Mouse (Mus musculus): ENCODE measurements around the gene Aox1. TPM values are rescaled to one million over a fixed set of nuclear protein-coding genes. Genes with fewer than 3 reads are reported as not detected.

The Aox1 gene
- polyA plus RNA-seq, 1 experiment from 2014 or later = 0.10 TPM

DNA sequence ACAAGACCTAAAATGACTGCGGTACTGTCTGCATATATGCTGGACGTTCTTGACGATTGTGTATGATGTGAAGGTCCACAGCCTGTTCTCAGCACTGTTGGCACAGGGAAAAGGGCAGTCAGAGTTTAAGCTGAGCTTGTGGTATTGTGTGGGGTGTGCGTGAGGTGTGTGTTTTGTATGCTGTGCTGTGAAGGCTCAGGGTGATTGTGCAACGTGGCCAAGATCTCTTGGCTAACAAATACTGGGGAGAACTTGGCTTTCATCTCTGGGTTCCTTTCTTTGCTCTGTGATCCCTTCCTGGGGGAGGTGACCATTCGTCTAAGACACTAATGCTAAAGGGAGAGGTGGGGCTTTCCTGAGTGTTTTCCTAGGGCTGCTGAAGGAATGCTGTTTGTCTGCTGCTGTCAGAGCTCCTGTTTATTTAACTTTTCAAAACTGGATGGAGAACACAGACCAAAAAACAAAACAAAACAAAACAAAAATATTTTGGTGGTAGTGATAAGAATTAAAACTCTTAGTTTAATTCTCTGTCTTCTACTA, 84.4 kb downstream of the Aox1 start:
- Histone ChIP-seq H3K4me1 (replicated peaks) (0 out of 2 replicates have a peak, but pooled peaks cover 2% of the 10 kb centered on the region), H3K4me2 (no peak overlapping the region), H3K27ac (replicated peaks) (no peak overlapping the region), H3K4me3 (no peak overlapping the region), H3K9me3 (no peaks in the 10 kb centered on the region), H3K27me3 (no peaks in the 10 kb centered on the region), H3K9ac (no peak overlapping the region), H3K36me3 (no peaks in the 10 kb centered on the region)
- no peak for ATAC-seq (ENCODE audit: low read depth)
- 76% methylated on average over 6 of the region's 6 CpGs for WGBS

DNA sequence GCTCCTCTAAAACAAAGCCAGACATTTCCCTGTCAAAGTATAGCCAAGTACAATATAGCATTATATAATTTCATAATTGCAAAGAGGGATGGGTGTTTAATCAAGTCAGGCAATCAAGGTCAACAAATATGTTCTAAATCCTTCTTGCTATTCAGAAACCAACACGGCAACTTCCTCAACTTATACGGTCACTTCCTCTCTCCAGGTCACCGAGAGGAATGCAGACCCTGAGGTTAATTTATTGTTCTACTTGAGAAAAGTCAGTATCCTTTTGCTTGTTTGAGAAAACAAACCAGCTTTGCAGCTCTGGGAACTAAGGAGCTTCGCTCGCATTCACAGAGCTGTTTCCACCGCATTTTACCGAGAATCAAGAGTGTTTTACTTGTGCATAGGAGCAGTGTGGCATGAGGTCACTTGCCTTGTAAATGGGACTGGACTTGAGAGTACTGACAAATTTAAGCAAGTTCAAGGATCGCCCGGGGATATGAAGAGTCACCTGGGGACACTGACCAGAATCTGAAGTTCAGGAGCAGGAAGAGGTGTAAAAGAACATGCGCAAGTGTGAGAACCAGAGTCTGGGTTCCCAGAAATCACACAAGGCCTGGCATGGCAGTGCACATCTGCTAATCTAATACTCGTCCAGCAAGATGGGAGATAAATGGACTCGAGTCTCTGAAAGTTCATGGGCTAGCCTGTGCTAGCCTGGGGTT, 85.1 kb downstream of the Aox1 start:
- Histone ChIP-seq H3K36me3 (no peaks in the 10 kb centered on the region), H3K27ac (replicated peaks) (no peak overlapping the region), H3K4me2 (no peak overlapping the region), H3K4me1 (replicated peaks) (0 out of 2 replicates have a peak, but pooled peaks cover 2% of the 10 kb centered on the region), H3K9ac (no peak overlapping the region), H3K4me3 (no peak overlapping the region), H3K27me3 (no peaks in the 10 kb centered on the region), H3K9me3 (no peaks in the 10 kb centered on the region)
- WGBS = 73% methylated on average over 12 of the region's 12 CpGs
- no peak for ATAC-seq (ENCODE audit: low read depth)

DNA sequence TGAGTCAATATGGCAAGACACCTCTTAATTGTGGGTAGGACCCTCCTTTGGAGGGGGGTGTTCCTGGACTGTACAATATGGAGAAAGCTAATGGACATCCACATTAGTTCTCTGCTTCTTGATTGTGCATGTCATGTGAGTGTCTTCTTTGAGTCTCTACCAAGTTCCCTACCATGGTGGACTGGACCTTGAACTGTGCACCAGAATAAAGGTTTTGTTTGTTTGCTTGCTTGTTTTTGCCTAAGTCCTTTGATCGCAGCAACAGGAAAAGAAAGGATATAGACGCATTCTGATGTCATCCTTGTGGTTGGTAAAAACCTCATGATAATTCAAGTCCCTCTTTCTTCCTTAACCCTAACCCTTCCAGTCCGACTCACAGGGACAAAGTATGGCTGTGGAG, 88.5 kb downstream of the Aox1 start:
- no peaks in the 10 kb centered on the region for H3K9me3 ChIP-seq
- no peak overlapping the region for H3K4me2 ChIP-seq
- H3K27me3 ChIP-seq = no peaks in the 10 kb centered on the region
- no peak for ATAC-seq (ENCODE audit: low read depth)
- 90% methylated on average over 3 of the region's 3 CpGs for WGBS
- no peaks in the 10 kb centered on the region for H3K36me3 ChIP-seq
- no peak overlapping the region for H3K9ac ChIP-seq
- no peaks in the 10 kb centered on the region for H3K4me1 ChIP-seq (replicated peaks)
- H3K4me3 ChIP-seq = no peak overlapping the region
- H3K27ac ChIP-seq (replicated peaks) = no peak overlapping the region

DNA sequence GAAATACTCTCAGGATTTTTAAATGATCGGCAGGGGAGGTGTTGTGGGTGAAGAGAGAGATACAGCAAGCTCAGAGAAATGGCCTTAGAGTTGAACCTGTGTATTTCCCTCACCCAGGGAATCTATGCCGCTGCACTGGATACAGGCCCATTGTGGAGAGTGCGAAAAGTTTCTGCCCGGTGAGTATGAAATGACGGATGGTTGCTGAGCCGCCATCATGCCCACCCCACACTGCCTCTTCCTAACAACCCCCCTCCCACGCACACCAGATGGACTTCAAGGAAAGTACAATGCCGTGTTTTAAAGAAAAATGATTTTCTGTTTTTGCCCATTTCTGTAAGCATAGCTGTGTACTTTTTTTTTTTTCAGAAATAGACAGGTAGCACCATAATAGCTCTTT, 95.2 kb downstream of the Aox1 start:
- ATAC-seq (ENCODE audit: low read depth) = no peak
- Histone ChIP-seq H3K27me3 (no peaks in the 10 kb centered on the region), H3K9ac (no peak overlapping the region), H3K4me1 (replicated peaks) (no peaks in the 10 kb centered on the region), H3K27ac (replicated peaks) (no peak overlapping the region), H3K36me3 (no peaks in the 10 kb centered on the region), H3K9me3 (no peaks in the 10 kb centered on the region), H3K4me3 (no peak overlapping the region), H3K4me2 (no peak overlapping the region)
- WGBS = 92% methylated on average over 8 of the region's 8 CpGs

DNA sequence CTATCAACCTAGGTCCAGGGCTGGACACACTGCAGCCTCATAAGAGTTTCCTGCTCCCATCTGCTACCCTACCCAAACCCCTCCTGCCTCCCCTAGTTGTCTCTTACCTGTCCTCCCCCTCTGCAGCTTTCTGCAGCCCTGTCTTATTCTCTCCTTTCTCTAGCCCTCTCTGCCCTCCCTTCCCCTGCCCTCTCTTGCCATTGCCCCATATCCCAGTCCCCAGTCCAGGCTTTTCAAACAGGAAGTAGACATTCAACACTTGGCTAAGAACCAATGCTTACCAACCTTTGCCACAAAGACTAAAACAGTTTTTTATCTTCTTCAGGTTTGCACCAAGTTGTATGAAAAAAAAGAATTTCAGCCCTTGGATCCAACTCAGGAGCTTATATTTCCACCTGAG, 108.2 kb downstream of the Aox1 start:
- no peaks in the 10 kb centered on the region for H3K4me1 ChIP-seq (replicated peaks)
- no peak overlapping the region for H3K9ac ChIP-seq
- H3K4me3 ChIP-seq = no peak overlapping the region
- H3K9me3 ChIP-seq = no peaks in the 10 kb centered on the region
- no peaks in the 10 kb centered on the region for H3K36me3 ChIP-seq
- H3K4me2 ChIP-seq = no peak overlapping the region
- H3K27me3 ChIP-seq = no peaks in the 10 kb centered on the region
- ATAC-seq (ENCODE audit: low read depth) = no peak
- no peak overlapping the region for H3K27ac ChIP-seq (replicated peaks)

DNA sequence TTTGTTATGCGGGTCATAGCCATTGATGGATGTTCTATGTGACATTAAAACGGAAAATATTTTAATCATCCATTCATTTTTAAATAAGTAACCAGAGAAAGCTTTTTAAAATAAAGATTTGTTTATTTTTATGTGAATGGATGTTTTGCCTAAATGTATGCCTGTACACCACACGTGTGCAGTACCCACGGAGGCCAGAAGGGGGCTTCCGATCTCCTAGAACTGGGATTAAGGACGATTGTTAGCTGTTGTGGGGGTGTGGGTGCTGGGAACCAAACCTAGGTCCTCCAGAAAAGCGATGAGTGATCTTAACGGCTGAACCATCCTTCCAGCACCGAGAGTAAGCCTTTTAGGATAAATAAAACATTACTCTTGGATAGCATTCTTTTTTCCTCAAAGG, 109.3 kb downstream of the Aox1 start:
- no peak for ATAC-seq (ENCODE audit: low read depth)
- Histone ChIP-seq H3K4me1 (replicated peaks) (no peaks in the 10 kb centered on the region), H3K4me3 (no peak overlapping the region), H3K27me3 (no peaks in the 10 kb centered on the region), H3K27ac (replicated peaks) (no peak overlapping the region), H3K9ac (no peak overlapping the region), H3K4me2 (no peak overlapping the region), H3K36me3 (no peaks in the 10 kb centered on the region), H3K9me3 (no peaks in the 10 kb centered on the region)
- WGBS = 91% methylated on average over 9 of the region's 9 CpGs

DNA sequence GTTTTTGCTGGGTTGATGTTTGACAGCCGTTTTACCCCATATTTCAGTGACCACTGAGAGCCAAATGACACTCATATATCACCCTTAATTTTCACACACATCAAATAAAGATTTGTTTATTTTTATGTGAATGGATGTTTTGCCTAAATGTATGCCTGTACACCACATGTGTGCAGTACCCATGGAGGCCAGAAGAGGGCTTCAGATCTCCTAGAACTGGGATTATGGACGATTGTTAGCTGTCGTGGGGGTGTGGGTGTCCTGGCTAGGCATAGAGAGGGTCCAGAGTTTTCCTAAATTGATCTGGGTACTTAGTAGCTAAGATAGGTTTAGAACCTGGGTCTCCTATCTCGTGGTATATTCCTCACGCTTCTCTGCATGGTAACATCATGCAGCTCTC, 110.9 kb downstream of the Aox1 start:
- H3K27me3 ChIP-seq = no peaks in the 10 kb centered on the region
- no peak overlapping the region for H3K4me3 ChIP-seq
- no peaks in the 10 kb centered on the region for H3K36me3 ChIP-seq
- no peaks in the 10 kb centered on the region for H3K4me1 ChIP-seq (replicated peaks)
- H3K4me2 ChIP-seq = no peak overlapping the region
- H3K9ac ChIP-seq = no peak overlapping the region
- H3K9me3 ChIP-seq = no peaks in the 10 kb centered on the region
- H3K27ac ChIP-seq (replicated peaks) = no peak overlapping the region
- ATAC-seq (ENCODE audit: low read depth) = no peak
- 88% methylated on average over 5 of the region's 5 CpGs for WGBS

DNA sequence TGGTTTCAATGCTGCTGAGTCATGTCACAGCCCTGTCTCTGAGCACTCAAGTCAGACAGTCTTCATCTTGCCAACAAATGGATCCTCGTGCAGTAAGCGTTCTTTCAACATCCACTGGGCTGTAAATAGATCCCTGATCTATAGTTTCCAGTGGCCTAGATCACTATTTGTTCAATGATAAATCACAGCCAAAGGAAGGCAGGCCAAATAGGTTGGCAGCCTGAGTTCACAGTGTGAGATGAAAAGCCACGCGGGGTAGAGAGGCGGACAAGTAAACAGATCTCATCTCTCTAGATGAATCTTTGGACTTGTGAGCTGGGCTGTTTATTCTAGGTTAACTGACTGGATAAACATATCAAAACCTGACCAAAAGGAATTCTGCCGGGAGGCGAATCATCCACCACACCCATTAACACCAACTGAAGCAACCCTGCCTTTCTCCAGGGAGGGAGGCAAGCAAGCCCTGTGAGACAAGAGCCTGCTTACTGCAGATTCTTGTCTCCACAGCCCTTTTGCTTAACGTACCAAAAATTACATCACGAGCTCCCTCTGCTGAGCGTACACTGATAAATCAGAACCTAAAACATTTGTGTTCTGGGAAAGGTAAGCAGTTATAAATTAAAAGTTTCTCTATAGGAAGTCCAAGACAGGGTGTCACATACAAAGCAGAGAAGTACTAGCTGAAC, 114.8 kb downstream of the Aox1 start:
- H3K4me1 ChIP-seq (replicated peaks) = no peaks in the 10 kb centered on the region
- no peak for ATAC-seq (ENCODE audit: low read depth)
- no peaks in the 10 kb centered on the region for H3K9me3 ChIP-seq
- WGBS = 71% methylated on average over 10 of the region's 10 CpGs
- H3K4me3 ChIP-seq = no peak overlapping the region
- H3K4me2 ChIP-seq = no peak overlapping the region
- H3K36me3 ChIP-seq = no peaks in the 10 kb centered on the region
- no peak overlapping the region for H3K9ac ChIP-seq
- no peak overlapping the region for H3K27ac ChIP-seq (replicated peaks)
- H3K27me3 ChIP-seq = no peaks in the 10 kb centered on the region

DNA sequence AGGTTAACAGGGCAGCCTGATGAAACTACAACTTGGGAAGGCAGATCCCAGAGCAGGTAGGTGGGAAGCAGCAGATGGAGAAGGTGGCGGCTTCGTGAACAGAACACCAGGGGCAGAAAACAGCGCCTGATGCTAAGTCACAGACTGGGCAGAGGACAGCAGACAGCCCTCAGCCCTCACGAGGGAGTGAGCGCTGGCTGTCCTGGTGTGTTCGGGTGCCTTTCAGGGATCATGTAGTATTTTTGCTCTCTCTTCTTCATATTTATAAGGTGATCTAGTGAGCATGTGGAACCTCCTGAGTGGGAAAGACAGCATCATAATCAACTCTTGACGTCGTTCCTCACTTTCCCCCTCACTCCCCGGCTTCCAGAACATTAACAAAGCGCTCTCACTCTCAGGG, 116.3 kb downstream of the Aox1 start:
- no peaks in the 10 kb centered on the region for H3K36me3 ChIP-seq
- WGBS = 91% methylated on average over 10 of the region's 10 CpGs
- H3K4me3 ChIP-seq = no peak overlapping the region
- no peaks in the 10 kb centered on the region for H3K4me1 ChIP-seq (replicated peaks)
- no peak overlapping the region for H3K9ac ChIP-seq
- no peak overlapping the region for H3K4me2 ChIP-seq
- H3K27me3 ChIP-seq = no peaks in the 10 kb centered on the region
- H3K9me3 ChIP-seq = no peaks in the 10 kb centered on the region
- no peak overlapping the region for H3K27ac ChIP-seq (replicated peaks)
- ATAC-seq (ENCODE audit: low read depth) = no peak

DNA sequence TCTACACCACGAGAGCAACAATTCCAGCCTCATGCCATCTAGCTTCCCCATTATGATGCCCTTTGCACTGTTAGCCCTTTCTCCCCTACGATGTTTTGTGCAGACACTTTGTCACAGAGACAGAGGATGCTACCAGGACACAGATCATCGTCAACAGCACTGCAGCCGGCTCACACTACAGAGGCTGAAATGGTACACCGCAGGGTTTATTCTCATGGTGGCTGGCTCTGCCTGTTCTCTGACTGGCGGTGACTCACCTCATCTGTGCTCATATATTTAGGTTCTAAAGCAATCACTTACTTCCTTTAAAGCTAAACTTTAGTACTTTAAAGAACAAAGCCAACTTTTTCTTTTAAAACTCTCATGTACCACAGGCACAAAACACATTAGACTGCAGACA, 118.0 kb downstream of the Aox1 start:
- Histone ChIP-seq H3K27me3 (no peaks in the 10 kb centered on the region), H3K4me3 (no peak overlapping the region), H3K9ac (no peak overlapping the region), H3K4me1 (replicated peaks) (no peaks in the 10 kb centered on the region), H3K4me2 (no peak overlapping the region), H3K27ac (replicated peaks) (no peak overlapping the region), H3K36me3 (no peaks in the 10 kb centered on the region), H3K9me3 (no peaks in the 10 kb centered on the region)
- ATAC-seq (ENCODE audit: low read depth) = no peak
- WGBS = 82% methylated on average over 6 of the region's 6 CpGs

DNA sequence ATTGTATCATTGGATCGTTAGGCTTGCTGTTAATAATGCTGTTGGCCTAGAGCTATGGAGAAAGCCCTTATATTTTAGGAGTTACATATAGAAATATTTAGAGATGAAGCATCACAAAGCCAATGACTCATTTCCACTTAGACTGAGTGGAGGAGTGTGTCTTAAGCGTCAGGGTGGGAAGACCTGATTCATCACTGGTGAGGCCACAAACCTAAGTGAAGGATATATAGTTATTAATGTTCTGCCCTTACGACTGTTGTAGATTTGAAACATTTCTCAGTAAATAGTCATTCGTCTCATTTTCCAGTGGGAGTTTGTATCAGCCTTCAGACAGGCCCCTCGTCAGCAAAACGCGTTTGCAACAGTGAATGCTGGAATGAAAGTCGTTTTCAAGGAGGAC, 122.5 kb downstream of the Aox1 start:
- Histone ChIP-seq H3K36me3 (no peaks in the 10 kb centered on the region), H3K4me2 (no peak overlapping the region), H3K4me3 (no peak overlapping the region), H3K27ac (replicated peaks) (no peak overlapping the region), H3K9me3 (no peaks in the 10 kb centered on the region), H3K9ac (no peak overlapping the region), H3K4me1 (replicated peaks) (peaks cover 3% of the 10 kb centered on the region; the same call in 1 of the 2 replicates), H3K27me3 (no peaks in the 10 kb centered on the region)
- ATAC-seq (ENCODE audit: low read depth) = no peak
- 86% methylated on average over 8 of the region's 8 CpGs for WGBS

Measured in neural tube, embryonic 13.5 days (tissue).